Mouse (Mus musculus): ENCODE measurements around the gene Itgav. TPM values are rescaled to one million over a fixed set of nuclear protein-coding genes. Genes with fewer than 3 reads are reported as not detected.
A peak's percentile ranks its signal among the peaks of the same experiment; 100 is the strongest.

Gene Itgav
- polyA plus RNA-seq, 1 experiment from 2014 or later: 75.3 TPM

DNA sequence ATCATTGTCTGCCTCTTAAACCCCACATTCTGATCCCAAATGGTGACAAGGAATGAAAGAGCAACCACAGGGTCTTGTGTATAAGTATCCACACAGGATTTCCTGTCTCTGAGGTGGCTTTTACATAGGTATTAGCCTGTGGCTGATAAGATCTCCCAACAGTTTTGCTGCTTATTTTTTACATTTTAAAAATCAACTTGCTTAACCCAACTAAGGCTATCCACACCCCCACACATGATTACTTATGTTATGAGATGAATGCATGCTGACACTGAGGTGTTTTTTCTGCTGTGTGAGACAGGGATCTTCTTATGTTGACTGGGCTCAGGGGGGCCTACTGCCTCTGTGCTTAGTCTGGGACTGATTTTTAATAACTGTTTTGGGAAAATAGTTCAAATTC, 1.3 kb upstream of the Itgav start:
- no peak for DNase-seq (ENCODE audit: low spot score)
- peak overlapping the region; percentile 97; the same call in 1 of the 2 replicates for H3K27ac ChIP-seq (ENCODE audit: low read depth)
- H3K9ac ChIP-seq (ENCODE audit: low read length): peak overlapping the region; percentile 90; the same call in 1 of the 2 replicates
- H3K9me3 ChIP-seq (ENCODE audit: control insufficient read depth, low read length): no peaks in the 10 kb centered on the region
- peak overlapping the region; percentile 67; the same call in 1 of the 2 replicates for H3K4me2 ChIP-seq (ENCODE audit: low read length)
- no peaks in the 10 kb centered on the region for H3K27me3 ChIP-seq (replicated peaks; ENCODE audit: control insufficient read depth, insufficient read depth, low read length)
- ATAC-seq (replicated peaks; ENCODE audit: low FRiP score, low TSS enrichment, low read depth): no peak
- H3K4me1 ChIP-seq (replicated peaks; ENCODE audit: control insufficient read depth, insufficient read depth, low read length): peaks cover 19% of the 10 kb centered on the region
- no peak overlapping the region for H3K4me3 ChIP-seq (ENCODE audit: low read depth, low read length)
- H3K36me3 ChIP-seq (ENCODE audit: control insufficient read depth, insufficient read depth, low read length): no peaks in the 10 kb centered on the region

DNA sequence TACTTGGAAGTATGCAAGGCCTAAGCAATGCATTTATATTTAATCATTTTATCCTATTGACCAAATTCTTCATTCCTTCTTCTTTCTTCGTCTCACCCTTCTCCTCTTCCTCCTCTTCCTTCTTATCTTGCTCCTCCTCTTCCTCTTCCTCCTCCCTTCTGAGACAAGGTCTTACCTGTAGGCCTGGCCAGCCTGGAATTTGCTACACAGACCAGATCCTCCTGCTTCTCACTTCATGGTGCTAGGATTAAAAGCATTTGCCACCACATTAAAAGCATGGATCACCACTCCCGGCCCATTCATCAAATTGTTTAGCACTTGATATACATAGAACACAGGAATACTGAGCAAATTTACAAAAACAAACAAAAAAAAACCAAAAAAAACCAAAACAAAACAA, 851 bp upstream of the Itgav start:
- WGBS: 42% methylated on average over 2 of the region's 2 CpGs
- peak overlapping the region; percentile 84 for H3K4me3 ChIP-seq (ENCODE audit: low read depth, low read length)
- H3K4me1 ChIP-seq (replicated peaks; ENCODE audit: control insufficient read depth, insufficient read depth, low read length): peaks cover 19% of the 10 kb centered on the region
- H3K4me2 ChIP-seq (ENCODE audit: low read length): peak overlapping the region; percentile 67
- no peaks in the 10 kb centered on the region for H3K27me3 ChIP-seq (replicated peaks; ENCODE audit: control insufficient read depth, insufficient read depth, low read length)
- H3K9me3 ChIP-seq (ENCODE audit: control insufficient read depth, low read length): no peaks in the 10 kb centered on the region
- DNase-seq (ENCODE audit: low spot score) (no peak), ATAC-seq (replicated peaks; ENCODE audit: low FRiP score, low TSS enrichment, low read depth) (no peak)
- H3K9ac ChIP-seq (ENCODE audit: low read length): peak overlapping the region; percentile 90
- H3K27ac ChIP-seq (ENCODE audit: low read depth): peak overlapping the region; percentile 97
- no peaks in the 10 kb centered on the region for H3K36me3 ChIP-seq (ENCODE audit: control insufficient read depth, insufficient read depth, low read length)

DNA sequence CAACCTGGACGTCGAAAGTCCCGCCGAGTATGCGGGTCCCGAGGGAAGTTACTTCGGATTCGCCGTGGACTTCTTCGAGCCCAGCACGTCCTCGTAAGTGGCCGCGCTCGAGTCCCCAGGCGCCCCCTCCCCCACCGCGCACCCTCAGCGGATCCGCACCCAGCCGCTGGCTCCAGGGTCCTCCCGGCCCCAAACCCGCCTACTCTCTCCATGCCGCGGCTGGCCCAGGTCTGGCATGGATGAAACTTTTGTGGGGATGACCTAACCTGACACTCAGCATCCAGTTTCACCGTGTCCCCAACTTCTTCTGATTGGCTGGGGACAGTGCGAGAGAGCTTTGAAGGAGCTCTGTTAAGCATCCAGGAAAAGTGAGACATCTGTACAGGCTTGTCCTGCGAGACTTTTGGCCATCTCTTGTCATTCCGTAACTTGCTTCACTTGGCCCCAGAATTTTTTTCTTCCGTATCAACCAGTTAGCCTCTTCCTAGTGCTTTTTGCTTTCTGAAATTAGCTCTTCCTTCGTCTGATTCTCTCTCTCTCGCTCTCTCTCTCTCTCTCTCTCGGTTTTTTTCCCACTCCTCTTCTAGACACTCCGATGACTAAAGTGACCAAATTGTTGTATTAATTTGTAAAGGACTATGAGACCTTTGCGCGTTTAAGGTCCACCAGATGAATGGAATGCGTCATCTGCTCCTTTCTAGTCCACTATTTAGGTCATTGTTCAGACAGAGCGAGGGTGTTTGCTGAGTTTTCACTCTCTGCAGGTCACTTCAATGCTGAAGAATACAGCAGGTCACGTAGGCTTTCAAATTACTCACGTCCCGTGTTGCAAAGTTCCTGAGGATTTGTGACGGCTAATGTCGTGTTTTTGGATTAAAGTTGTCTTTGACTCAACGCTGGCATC, 882 bp downstream of the Itgav start:
- H3K4me1 ChIP-seq (replicated peaks; ENCODE audit: control insufficient read depth, insufficient read depth, low read length): peaks cover 19% of the 10 kb centered on the region
- 0 out of 2 replicates have a peak, but pooled peaks cover under 1% of the 10 kb centered on the region for H3K36me3 ChIP-seq (ENCODE audit: control insufficient read depth, insufficient read depth, low read length)
- DNase-seq (ENCODE audit: low spot score) (peak; percentile 87), ATAC-seq (replicated peaks; ENCODE audit: low FRiP score, low TSS enrichment, low read depth) (peak; percentile 82)
- no peaks in the 10 kb centered on the region for H3K9me3 ChIP-seq (ENCODE audit: control insufficient read depth, low read length)
- peak overlapping the region; percentile 90 for H3K9ac ChIP-seq (ENCODE audit: low read length)
- 3% methylated on average over 44 of the region's 44 CpGs for WGBS
- peak overlapping the region; percentile 84 for H3K4me3 ChIP-seq (ENCODE audit: low read depth, low read length)
- H3K4me2 ChIP-seq (ENCODE audit: low read length): peak overlapping the region; percentile 67
- peak overlapping the region; percentile 97 for H3K27ac ChIP-seq (ENCODE audit: low read depth)
- no peaks in the 10 kb centered on the region for H3K27me3 ChIP-seq (replicated peaks; ENCODE audit: control insufficient read depth, insufficient read depth, low read length)

DNA sequence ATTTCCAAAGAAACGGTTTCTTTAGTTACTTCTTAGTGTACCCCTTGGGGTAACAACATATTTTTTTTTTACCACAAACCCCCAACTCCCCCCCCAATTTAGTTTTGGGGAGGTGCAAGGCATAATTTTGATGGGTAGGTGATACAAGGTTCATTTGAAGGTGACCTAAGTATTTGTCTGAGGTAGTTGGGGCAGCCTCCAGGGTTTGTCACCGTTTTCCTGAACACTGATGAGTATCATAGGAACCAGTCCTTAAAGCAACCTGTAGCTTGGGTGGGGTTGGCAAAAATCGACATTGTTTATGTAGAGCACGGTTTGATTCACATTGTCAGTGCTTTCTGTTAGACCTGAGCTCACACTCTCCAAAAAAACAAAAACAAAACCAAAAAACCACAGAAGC, 1.6 kb downstream of the Itgav start:
- 58% methylated on average over 4 of the region's 4 CpGs for WGBS
- no peak for DNase-seq (ENCODE audit: low spot score)

DNA sequence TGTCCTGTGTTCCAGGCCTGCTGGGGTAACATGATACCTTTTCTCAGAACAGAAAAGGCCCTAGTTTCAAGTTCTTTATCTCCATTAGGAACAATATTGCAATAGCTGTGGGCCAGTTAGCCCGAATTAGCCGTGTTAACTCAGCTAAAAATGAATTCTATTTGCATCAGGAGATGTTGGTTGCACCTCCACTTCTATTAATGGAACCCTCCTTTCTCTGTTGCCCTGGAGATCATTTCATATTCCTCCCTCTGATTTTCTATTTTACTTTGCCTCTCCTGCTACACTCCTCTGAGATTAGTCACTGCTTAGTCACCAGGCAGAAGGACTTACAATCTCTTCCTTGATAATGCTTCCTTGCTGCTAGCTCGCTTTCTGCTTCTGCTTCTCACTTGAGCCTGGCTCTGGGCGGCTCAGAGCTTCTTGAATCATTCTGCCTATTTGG, 4.1 kb downstream of the Itgav start:
- DNase-seq (ENCODE audit: low spot score): no peak
- no peaks in the 10 kb centered on the region for H3K27me3 ChIP-seq (replicated peaks; ENCODE audit: control insufficient read depth, insufficient read depth, low read length)
- H3K4me1 ChIP-seq (replicated peaks; ENCODE audit: control insufficient read depth, insufficient read depth, low read length): peaks cover 13% of the 10 kb centered on the region
- no peak overlapping the region for H3K4me2 ChIP-seq (ENCODE audit: low read length)
- no peak for ATAC-seq (replicated peaks; ENCODE audit: low FRiP score, low TSS enrichment, low read depth)
- no peak overlapping the region for H3K27ac ChIP-seq (ENCODE audit: low read depth)
- H3K4me3 ChIP-seq (ENCODE audit: low read depth, low read length): no peak overlapping the region
- 0 out of 2 replicates have a peak, but pooled peaks cover 5% of the 10 kb centered on the region for H3K36me3 ChIP-seq (ENCODE audit: control insufficient read depth, insufficient read depth, low read length)
- WGBS: 76% methylated on average over 4 of the region's 4 CpGs
- no peak overlapping the region for H3K9ac ChIP-seq (ENCODE audit: low read length)
- H3K9me3 ChIP-seq (ENCODE audit: control insufficient read depth, low read length): no peaks in the 10 kb centered on the region

More for the DNA sequence above, 1.6 kb downstream of the Itgav start:
- Histone ChIP-seq H3K27me3 (replicated peaks; ENCODE audit: control insufficient read depth, insufficient read depth, low read length) (no peaks in the 10 kb centered on the region), H3K9ac (ENCODE audit: low read length) (peak overlapping the region; percentile 90), H3K36me3 (ENCODE audit: control insufficient read depth, insufficient read depth, low read length) (0 out of 2 replicates have a peak, but pooled peaks cover 5% of the 10 kb centered on the region), H3K4me3 (ENCODE audit: low read depth, low read length) (peak overlapping the region; percentile 84), H3K9me3 (ENCODE audit: control insufficient read depth, low read length) (no peaks in the 10 kb centered on the region), H3K27ac (ENCODE audit: low read depth) (no peak overlapping the region), H3K4me1 (replicated peaks; ENCODE audit: control insufficient read depth, insufficient read depth, low read length) (peaks cover 19% of the 10 kb centered on the region), H3K4me2 (ENCODE audit: low read length) (peak overlapping the region; percentile 67)
- no peak for ATAC-seq (replicated peaks; ENCODE audit: low FRiP score, low TSS enrichment, low read depth)

DNA sequence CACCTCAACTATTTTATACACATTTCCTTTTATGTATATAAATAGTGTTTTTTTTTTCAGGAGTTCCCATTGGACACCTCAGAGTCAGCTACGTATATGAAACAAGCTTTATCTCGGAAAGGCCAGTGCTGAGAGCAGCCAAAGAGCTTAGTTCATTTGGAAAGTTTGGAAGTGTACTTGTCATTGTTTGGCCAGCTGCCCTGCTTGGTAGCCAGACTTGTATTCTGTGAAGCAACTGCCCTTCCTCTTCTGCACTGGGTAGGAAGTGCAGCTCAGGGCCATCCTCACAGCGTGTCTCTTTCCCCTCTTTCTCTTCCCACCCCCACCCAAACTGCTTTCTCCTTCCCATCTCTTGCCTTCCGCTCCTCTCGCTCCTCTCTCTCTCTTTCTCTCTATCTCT, 5.1 kb downstream of the Itgav start:
- 0 out of 2 replicates have a peak, but pooled peaks cover 5% of the 10 kb centered on the region for H3K36me3 ChIP-seq (ENCODE audit: control insufficient read depth, insufficient read depth, low read length)
- H3K4me1 ChIP-seq (replicated peaks; ENCODE audit: control insufficient read depth, insufficient read depth, low read length): peaks cover 15% of the 10 kb centered on the region
- no peak overlapping the region for H3K4me3 ChIP-seq (ENCODE audit: low read depth, low read length)
- whole genome bisulfite sequencing: 75% methylated on average over 5 of the region's 5 CpGs
- H3K4me2 ChIP-seq (ENCODE audit: low read length): no peak overlapping the region
- no peaks in the 10 kb centered on the region for H3K27me3 ChIP-seq (replicated peaks; ENCODE audit: control insufficient read depth, insufficient read depth, low read length)
- H3K9ac ChIP-seq (ENCODE audit: low read length): no peak overlapping the region
- H3K9me3 ChIP-seq (ENCODE audit: control insufficient read depth, low read length): no peaks in the 10 kb centered on the region
- H3K27ac ChIP-seq (ENCODE audit: low read depth): no peak overlapping the region
- no peak for ATAC-seq (replicated peaks; ENCODE audit: low FRiP score, low TSS enrichment, low read depth)
- no peak for DNase-seq (ENCODE audit: low spot score)

DNA sequence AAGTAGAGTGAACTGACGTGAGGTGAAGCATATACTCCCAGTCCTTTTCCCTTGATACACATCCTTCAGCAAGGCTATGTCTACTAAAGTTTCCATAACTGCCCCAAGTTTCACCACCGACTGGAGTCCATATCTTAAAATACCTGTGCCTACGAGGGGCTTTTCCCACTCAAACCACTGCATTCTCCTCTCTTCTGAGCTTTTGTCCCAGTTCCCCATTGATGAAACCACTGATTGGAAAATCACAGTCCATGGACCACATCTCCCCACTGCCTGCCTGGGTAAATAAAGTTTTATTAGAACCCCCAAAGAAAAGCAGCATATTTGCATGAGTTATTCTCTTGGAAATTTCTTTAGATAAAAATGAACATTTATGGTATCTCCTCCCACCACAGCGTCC, 8.7 kb downstream of the Itgav start:
- 92% methylated on average over 4 of the region's 4 CpGs for WGBS
- Histone ChIP-seq H3K27me3 (replicated peaks; ENCODE audit: control insufficient read depth, insufficient read depth, low read length) (no peaks in the 10 kb centered on the region), H3K9me3 (ENCODE audit: control insufficient read depth, low read length) (no peaks in the 10 kb centered on the region), H3K4me1 (replicated peaks; ENCODE audit: control insufficient read depth, insufficient read depth, low read length) (peaks cover 5% of the 10 kb centered on the region), H3K9ac (ENCODE audit: low read length) (no peak overlapping the region), H3K36me3 (ENCODE audit: control insufficient read depth, insufficient read depth, low read length) (peaks cover 16% of the 10 kb centered on the region), H3K4me2 (ENCODE audit: low read length) (no peak overlapping the region), H3K4me3 (ENCODE audit: low read depth, low read length) (no peak overlapping the region), H3K27ac (ENCODE audit: low read depth) (no peak overlapping the region)
- ATAC-seq (replicated peaks; ENCODE audit: low FRiP score, low TSS enrichment, low read depth) (no peak), DNase-seq (ENCODE audit: low spot score) (no peak)

DNA sequence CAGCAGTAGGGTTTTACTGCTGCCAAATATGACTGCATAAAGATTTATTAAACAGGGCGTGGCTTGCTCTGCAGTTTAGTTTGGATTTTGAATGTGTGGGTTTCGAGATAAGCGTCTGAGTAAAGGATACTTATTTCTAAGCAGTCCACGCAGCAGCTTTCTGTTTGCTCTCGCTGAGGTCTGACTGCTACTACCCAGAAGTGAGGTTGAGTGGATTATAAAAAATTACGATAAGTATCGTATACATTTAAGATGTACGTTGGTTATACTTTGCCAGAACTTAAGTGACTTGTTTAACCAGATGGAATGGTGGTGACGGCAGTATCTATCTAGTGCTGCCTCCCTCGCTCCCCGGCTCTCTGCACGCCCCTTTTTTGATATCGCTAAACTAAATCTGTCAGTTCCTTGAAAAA, 9.8 kb downstream of the Itgav start:
- no peak for DNase-seq (ENCODE audit: low spot score)
- peak overlapping the region; percentile 11; the same call in 1 of the 2 replicates for H3K4me3 ChIP-seq (ENCODE audit: low read depth, low read length)
- no peak overlapping the region for H3K27ac ChIP-seq (ENCODE audit: low read depth)
- WGBS: 34% methylated on average over 13 of the region's 13 CpGs
- peak; percentile 36; the same call in 1 of the 2 replicates for ATAC-seq (replicated peaks; ENCODE audit: low FRiP score, low TSS enrichment, low read depth)
- H3K9ac ChIP-seq (ENCODE audit: low read length): no peak overlapping the region
- no peaks in the 10 kb centered on the region for H3K27me3 ChIP-seq (replicated peaks; ENCODE audit: control insufficient read depth, insufficient read depth, low read length)
- peak overlapping the region; percentile 34 for H3K4me2 ChIP-seq (ENCODE audit: low read length)
- peaks cover 11% of the 10 kb centered on the region for H3K4me1 ChIP-seq (replicated peaks; ENCODE audit: control insufficient read depth, insufficient read depth, low read length)
- peaks cover 22% of the 10 kb centered on the region for H3K36me3 ChIP-seq (ENCODE audit: control insufficient read depth, insufficient read depth, low read length)
- H3K9me3 ChIP-seq (ENCODE audit: control insufficient read depth, low read length): no peaks in the 10 kb centered on the region
